Mouse (Mus musculus) gastrocnemius, adult 2 months (tissue): ENCODE measurements around the gene Coq10a. TPM values are rescaled to one million over a fixed set of nuclear protein-coding genes. Genes with fewer than 3 reads are reported as not detected.

Experiments
- DNase-seq: peaks from one replicate; pipeline ENCODE4 v3.0.0; 2022
- H3K27ac ChIP-seq: fragments of 200-600 bp; 2 replicates; pipeline ENCODE4 v1.8.1; 2022; ENCODE audit warnings: mild to moderate bottlenecking
- H3K4me3 ChIP-seq: fragments of 200-600 bp; 2 replicates; pipeline ENCODE4 v1.8.1; 2022; ENCODE audit warnings: mild to moderate bottlenecking, moderate library complexity
- CTCF ChIP-seq: fragments of 200-600 bp; IDR thresholded peaks from 2 replicates; pipeline ENCODE4 v1.8.1; 2022; ENCODE audit warnings: antibody characterized with exemption, mild to moderate bottlenecking, moderate library complexity
- intact Hi-C: fragments of 180-260 bp; cut with DNase I; formaldehyde crosslinking; loops from one replicate; pipeline ENCODE4 v1.15.1; 2025
- total RNA-seq, 2 experiments: library from RNA; stranded (reverse); gene quantifications; 2 replicates each; pipeline ENCODE4 v1.2.3; 2021

The Coq10a gene
- total RNA-seq, 2 experiments from 2014 or later, result 447 to 542 TPM

DNA sequence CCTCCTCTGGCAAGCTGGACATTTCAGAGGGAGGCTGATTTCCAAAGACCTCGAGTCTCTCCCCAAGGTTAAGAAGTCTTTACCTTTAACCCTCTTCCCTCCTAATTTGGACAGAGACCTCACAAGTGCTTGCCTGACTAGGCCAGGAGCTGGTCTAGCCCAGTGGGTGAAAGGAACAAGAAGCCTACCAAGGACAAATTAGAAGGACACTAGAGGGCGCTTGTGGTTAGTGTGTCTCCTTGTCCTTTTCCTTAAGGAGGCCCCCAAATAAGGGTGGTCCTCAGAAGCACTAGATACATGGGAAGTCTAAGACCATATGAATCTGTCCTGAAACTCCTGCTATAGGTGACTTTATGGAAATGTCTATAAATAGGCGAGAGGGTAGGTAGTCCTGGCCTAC, 6.2 kb downstream of the Coq10a start:
- H3K27ac ChIP-seq, result peak overlapping the region; percentile 96

DNA sequence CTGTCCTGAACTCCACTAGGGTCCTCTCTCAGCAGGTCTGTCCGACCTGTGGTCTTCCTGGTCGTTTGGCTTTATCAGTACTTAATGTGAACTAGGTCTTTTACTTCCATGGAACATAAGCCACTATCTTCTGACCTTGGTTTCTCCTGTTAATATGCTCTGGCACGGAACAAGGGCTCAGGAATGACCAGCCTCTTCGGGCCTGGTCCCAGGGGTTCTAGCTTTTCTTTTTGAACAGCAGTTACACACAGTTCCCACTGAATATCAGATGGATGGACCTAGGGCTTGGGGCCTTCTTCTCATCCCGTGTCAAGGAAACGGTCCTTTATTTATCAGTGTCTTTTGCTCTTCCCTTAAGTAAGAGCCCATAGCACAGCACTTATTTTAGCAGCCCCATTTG, 7.0 kb downstream of the Coq10a start:
- TF ChIP-seq CTCF, result no peak
- Histone ChIP-seq H3K27ac (peak overlapping the region; percentile 96), H3K4me3 (peak overlapping the region; percentile 47; the same call in 1 of the 2 replicates)
- no peak for DNase-seq
- intact Hi-C loops, result no loop called here

More for the DNA sequence above, 6.2 kb downstream of the Coq10a start:
- intact Hi-C loops, result no loop called here
- no peak for DNase-seq
- H3K4me3 ChIP-seq, result peak overlapping the region; percentile 47
- TF ChIP-seq CTCF, result peak; percentile 63

GRCm38 (mm10) chr10:128359226-128359625, 9.6 kb downstream of the Coq10a start:
- intact Hi-C loops, result no loop called here
- no peak for TF ChIP-seq CTCF
- H3K27ac ChIP-seq, result peak overlapping the region; percentile 96
- no peak for DNase-seq
- no peak overlapping the region for H3K4me3 ChIP-seq

DNA sequence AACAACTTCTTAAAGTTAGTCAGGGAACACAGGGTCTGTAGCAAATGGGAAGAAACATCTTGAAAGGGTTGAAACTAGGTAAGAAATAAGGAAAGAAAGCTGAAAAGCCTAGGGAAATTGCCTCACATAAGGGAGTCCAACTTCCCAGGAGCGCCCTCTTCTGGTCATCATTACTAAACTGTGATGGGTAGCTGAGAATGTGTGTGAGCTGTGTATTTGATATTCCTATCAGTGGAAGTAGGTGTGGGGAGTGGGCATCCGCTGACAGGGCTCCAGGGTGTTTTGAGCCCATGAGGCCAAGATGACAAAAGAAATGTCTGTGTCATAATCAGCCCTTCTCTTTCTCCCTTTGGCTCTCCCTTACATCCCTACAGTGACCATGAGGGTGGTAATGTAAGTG, 10.0 kb downstream of the Coq10a start:
- Histone ChIP-seq H3K27ac (peak overlapping the region; percentile 96), H3K4me3 (no peak overlapping the region)
- intact Hi-C loops, result no loop called here
- peak; percentile 71 for TF ChIP-seq CTCF
- DNase-seq, result peak; percentile 57

GRCm38 (mm10) chr10:128347541-128347940, 21.3 kb downstream of the Coq10a start:
- H3K4me3 ChIP-seq, result no peak overlapping the region
- no peak for TF ChIP-seq CTCF
- no peak for DNase-seq
- intact Hi-C loops, result no loop called here
- H3K27ac ChIP-seq, result peak overlapping the region; percentile 48

DNA sequence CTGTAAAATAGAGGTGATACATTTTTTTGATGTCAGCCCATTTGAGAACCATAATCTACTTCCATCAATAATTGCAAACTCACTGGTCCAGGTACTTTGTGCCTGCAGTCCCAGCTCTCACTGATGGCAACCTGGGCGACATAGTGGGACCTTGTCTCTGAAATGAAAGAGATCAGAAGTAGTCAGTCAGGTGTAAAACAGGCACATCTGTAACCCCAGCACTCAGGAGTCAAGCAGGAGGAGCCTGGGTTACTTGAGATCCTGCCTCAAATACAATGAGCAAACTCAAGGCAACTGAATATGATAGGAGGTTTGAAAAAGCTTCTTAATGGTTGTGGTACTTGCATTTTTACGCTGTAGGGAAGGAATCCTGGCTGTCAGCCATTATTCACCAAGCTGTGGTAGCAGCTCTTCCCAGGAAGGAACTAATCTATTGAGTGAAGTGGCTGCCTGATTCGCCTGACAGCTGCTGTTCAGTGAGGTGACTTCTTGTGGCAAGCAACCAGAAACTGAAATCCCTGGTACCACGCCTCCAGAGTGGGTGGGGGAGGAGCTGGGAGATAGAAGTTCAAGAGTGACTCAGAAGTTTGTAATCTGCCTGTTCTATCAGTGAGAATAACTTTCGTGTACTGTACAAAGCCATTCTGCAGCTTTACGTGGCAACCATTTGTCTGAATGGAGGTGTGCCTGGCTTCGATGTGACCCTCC, 24.1 kb downstream of the Coq10a start:
- DNase-seq, result peak; percentile 86
- H3K27ac ChIP-seq, result peak overlapping the region; percentile 84
- peak overlapping the region; percentile 53 for H3K4me3 ChIP-seq
- no peak for TF ChIP-seq CTCF
- intact Hi-C loops, result no loop called here

- no peak for TF ChIP-seq CTCF
- intact Hi-C loops, result no loop called here
- Histone ChIP-seq H3K27ac (peak overlapping the region; percentile 84), H3K4me3 (0 out of 2 replicates have a peak overlapping the region, but pooled peaks have one; percentile 15)
- DNase-seq, result no peak
Measured at GRCm38 (mm10) chr10:128343436-128343835, 25.4 kb downstream of the Coq10a start.

- peak overlapping the region; percentile 97 for H3K27ac ChIP-seq
Measured at GRCm38 (mm10) chr10:128340257-128340656, 28.5 kb downstream of the Coq10a start.

DNA sequence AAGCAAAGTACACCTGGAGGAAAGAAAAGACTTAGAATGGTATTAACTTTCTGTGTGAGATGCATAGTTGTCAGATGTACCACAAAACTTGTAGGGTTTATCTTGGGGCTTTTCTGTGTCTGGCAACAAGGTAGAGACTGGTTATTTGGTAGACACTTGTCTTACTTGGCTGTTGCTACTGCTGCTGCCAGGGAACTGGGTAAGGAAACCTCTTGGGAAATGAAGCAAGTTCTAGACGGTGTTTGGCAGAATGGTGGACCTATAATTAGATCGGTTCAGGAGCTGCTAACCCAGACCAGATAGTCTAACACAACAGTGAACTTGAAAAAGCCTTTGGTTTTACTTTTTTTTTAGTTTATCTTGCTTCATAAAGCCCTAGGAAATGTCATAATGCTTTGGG, 29.8 kb downstream of the Coq10a start:
- TF ChIP-seq CTCF, result no peak
- intact Hi-C loops, result loop anchor here (5.0 kb wide), 1 partner anchor 38 kb away; the partner anchor contains the start of gene Ankrd52
- Histone ChIP-seq H3K4me3 (peak overlapping the region; percentile 74), H3K27ac (peak overlapping the region; percentile 97)
- peak; percentile 55 for DNase-seq

More at GRCm38 (mm10) chr10:128340257-128340656, 28.5 kb downstream of the Coq10a start:
- intact Hi-C loops, result no loop called here
- H3K4me3 ChIP-seq, result peak overlapping the region; percentile 74
- no peak for DNase-seq
- peak; percentile 23; the same call in 1 of the 2 replicates for TF ChIP-seq CTCF

DNA sequence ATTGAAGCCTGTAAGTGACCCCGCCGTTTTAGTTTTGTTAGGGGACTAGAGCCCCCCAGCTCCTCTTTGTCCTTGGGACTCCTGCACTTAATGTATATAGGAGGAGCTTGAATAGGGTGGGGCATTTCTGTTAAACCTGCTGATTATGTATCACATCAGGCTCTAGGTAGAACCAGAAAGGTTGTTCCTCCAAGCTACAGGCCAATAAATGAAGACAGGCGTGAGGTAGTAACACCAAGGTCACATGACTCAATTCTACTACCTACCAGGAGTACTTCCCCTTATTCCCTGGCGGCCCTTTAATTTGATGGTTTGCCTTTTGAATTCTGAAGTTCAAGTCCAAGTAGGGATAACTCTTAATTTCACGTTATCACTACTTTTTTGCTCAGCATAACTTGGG, 30.4 kb downstream of the Coq10a start:
- TF ChIP-seq CTCF, result no peak
- H3K27ac ChIP-seq, result peak overlapping the region; percentile 97
- H3K4me3 ChIP-seq, result peak overlapping the region; percentile 74
- no peak for DNase-seq
- intact Hi-C loops, result loop anchor here (5.0 kb wide), 1 partner anchor 39 kb away; the partner anchor contains the start of gene Ankrd52

DNA sequence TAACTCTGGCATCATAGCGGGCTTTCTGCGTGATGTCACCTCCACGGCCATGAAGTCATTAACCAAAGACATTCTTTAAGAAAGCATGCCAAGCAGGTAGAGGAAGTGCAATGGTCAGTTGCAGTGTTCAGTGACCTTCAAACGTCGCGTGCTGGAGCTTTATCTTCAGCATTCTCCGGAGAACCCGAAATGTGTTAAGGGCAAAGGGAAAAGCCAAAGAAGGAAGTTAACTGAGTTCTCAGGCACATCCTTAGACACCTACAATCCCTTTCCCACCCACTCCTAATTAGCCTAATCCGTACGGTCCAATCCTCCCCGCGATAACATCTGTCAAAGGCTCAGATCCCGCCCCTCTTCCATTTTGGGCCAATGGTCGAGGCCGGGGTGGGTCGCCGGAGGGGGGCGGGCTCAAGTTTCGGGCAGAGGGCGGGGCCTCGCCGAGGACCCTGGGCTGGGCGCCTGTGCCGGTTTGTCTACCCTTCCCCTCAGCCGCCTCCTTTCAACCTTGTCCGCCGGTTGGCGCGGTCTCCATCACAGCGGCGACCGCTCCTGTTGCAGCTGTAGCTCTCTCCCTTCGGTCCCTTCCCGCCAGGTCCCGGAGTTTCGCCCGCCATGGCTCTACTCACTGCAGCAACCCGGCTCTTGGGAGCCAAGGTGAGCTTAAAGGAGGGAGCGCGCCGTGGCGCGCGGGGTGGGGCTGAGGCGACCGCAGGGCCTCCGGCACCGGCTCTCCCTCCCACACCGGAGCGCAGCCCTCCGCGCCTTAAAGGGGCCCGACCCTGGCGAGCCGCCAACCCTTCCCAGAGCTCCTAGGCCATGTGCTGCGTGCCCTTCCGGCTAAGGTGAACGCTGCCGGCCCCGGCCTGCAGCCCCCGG, 31.3 kb downstream of the Coq10a start, which contains the start of gene Cs:
Gene Cs, plus strand, starts transcription at position 429 of the 876 bp plus-strand sequence.
- intact Hi-C loops, result loop anchor here (2.0 to 5.0 kb wide), 2 partner anchors 40 to 117 kb away; partner anchors contain the start of gene Ankrd52
- DNase-seq, result peak; percentile 99
- Histone ChIP-seq H3K4me3 (peak within 1 kb of the TSS; percentile 74), H3K27ac (peak within 1 kb of the TSS; percentile 97)
- TF ChIP-seq CTCF, result no peak

DNA sequence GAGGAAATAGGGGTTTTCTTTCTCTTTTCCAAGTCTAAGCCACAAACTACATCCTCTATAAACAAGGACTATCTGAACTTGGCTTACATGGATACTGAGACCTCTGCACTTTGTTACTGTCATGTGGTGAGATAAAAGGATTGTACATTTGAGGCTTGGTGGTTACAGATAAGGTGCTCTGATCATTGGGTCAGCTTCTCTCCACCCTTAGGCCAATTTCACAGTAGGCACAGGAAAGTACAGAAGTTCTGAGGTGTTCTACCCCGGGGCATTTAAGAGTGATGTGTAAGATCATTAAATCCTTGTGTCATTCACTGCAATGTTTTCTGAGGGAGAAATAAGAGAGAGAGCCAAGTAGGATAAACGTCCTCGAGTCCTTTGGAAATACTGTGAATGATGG, 32.2 kb downstream of the Coq10a start:
- intact Hi-C loops, result loop anchor here (2.0 to 5.0 kb wide), 2 partner anchors 41 to 118 kb away; partner anchors contain the start of gene Ankrd52
- Histone ChIP-seq H3K27ac (peak overlapping the region; percentile 97), H3K4me3 (peak overlapping the region; percentile 74)
- DNase-seq, result no peak
- no peak for TF ChIP-seq CTCF
